Mouse (Mus musculus): ENCODE measurements around the gene Aqp12.
A peak's percentile ranks its signal among the peaks of the same experiment; 100 is the strongest.

Gene Aqp12

DNA sequence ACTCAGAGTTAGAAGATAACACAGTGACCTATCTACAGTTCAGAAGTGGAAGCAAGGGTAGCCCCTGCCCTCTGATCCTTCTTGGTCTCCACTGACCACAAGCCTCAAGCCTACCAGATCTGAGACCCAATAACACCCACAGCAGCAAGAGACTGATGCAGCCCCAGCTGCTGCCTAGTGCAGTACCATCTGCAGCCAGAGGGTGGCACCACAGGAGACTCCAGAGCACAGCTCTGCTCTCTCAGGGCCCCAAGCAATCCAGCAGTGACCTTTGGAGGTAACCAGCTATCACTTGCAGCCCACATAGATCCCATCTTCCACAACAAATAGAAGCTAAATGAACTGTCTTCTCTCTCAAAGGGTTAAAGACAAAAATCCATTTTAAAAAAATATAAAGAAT lies 8.3 kb downstream of the Aqp12 start:
- DNase-seq (ENCODE audit: low read depth, low spot score): peak; percentile 72

DNA sequence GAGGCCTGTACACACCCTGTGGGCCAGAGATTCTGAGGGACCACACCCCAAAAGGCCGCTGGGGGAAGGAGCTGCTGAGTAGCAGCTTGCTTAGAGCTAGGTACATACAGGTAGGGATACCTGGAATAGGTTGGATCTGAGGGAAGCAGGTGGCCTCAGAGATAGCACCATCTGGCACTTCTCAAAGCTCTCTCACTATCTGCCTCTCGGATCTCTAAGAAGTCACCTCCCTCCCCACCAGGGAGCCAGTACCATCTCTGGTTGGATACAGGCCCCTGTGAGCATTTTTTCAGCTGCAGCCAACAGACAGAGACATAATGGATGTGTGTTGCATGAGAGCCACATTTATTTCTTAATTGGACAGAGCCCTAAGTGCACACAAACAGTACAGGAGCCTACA lies 9.0 kb downstream of the Aqp12 start:
- no peak for DNase-seq (ENCODE audit: low read depth, low spot score)

DNA sequence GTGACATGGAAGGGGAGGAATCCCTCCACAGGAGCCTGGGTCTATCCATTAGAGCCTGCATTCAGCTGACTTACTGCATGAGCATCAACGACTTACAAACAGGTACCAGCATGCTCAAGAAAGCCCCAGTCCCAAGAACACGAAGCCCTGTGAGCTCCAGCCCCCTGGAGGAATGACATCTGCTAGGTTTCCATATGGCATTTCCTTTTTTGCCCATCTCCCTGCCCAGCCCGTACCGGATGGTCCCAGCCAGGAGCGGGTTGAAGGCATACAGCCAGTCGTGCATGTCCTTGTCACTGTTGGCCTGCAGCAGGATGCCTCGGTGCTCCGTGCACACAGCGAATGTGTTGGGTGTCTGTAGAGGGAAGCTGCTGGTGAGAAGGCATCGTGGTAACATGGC lies 12.6 kb downstream of the Aqp12 start:
- DNase-seq (ENCODE audit: low read depth, low spot score): no peak

DNA sequence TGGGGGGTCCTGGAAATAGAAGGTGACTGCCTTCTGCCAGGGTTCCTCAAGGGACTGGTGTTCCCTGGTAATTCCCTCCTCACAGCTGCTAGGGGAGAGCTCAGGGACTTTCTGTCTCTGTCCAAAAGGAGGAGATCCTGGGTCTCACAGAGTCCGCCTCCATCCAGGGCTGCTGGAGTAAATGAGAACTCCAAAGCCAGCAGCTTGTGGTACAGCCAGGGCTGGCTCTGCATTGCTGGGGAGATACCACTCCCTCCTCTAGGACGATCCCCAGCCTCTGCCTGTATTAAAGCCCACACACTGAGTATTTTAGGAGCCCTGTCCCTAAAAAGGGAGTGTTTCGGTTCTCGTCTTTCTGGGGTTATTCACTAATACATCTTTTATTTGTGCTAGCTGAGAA lies 14.5 kb downstream of the Aqp12 start:
- DNase-seq (ENCODE audit: low read depth, low spot score): no peak

DNA sequence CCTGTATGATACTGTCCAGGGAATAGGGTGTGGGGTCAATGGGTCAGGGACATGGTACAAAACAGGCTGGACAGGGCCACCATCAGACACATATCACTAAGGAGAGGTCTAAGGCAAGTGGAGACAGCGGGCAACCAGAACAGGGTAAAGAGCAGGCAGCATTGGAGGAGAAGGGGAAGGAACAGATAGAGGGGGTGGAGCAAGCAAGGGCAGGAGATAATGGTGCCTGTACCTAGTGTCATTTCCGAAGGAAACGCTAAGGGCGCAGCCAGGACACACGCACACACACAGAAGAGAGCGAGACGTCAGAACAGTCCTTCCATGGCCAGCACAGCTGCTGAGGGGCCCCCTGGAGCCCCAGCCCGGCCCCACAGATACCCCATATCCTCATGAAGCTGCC lies 20.5 kb downstream of the Aqp12 start:
- no peak for DNase-seq (ENCODE audit: low read depth, low spot score)

DNA sequence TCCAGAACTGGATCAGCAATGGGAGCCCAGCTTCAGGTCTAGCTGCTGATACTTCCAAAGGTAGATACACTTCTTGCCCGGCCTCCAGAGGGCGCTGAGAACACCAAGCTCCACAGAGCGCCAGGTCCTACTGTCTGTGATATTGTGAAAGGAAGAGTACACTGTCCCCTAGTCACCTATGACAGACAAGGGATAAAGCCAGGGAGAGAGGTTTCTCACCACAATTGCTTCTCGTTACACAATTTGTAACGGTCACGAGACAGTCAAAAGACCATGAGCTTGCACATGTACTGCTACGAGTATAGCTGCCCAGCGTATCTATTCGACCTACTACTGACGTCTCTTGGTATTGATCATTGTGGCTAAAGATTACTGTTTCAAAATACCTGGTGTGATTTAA lies 23.3 kb downstream of the Aqp12 start:
- DNase-seq (ENCODE audit: low read depth, low spot score): no peak

DNA sequence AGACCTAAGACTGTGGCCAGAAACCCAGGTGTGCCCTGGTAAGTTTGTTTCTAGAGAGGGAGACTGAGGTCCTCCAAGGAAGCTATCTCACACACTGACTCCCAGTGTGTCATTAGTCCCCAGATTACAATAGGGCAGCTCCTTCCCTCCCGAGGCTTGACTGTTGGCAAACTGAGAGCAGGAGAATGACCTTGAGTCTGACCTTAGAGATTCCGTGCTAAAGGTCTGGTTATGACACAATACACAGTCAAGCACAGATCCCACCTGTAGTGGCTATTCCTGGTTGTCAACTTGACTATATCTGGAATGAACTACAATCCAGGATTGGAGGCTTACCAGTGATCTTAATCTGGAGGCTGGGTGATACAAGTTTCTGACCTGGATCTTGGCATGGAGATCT lies 23.9 kb downstream of the Aqp12 start:
- no peak for DNase-seq (ENCODE audit: low read depth, low spot score)

DNA sequence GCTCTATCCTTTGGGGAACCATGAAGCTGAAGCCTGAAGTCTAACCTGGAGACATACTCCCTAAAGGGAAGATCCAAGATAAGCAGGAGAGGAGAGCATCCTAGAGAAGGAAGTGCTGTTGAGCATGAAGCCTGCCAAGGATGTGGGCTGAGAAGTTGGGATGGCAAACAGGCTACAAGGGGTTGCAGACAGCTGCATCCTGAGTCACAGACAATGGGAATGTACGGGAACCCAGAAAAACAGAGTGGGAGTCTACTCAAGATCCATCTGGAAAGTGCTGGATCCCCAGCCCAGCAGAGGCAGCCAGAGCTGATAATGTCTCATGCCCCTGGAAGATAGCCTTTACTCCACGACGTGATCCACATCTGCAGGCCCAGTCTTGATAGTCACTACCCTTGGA lies 25.1 kb downstream of the Aqp12 start:
- DNase-seq (ENCODE audit: low read depth, low spot score): no peak

DNA sequence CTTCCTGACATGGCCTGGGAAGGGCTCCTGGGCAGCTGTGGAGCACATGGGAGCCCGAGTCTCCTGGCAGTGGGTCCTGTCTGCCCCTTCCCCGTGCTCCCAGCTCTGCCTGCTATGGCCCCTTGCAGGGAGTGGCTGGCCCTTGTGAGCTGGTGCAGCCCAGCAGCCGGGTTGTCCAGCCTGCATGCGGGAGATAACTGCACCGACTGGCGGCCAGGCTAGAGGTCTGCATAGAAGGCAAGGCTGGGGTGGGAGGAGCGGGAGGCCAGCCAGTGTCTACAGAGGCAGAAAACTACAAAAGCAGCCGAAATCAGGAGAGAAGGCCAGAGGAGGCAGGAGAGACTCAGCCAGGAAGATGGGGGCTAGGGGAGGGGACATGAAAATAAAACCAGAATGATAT lies 27.9 kb downstream of the Aqp12 start:
- no peak for DNase-seq (ENCODE audit: low read depth, low spot score)

DNA sequence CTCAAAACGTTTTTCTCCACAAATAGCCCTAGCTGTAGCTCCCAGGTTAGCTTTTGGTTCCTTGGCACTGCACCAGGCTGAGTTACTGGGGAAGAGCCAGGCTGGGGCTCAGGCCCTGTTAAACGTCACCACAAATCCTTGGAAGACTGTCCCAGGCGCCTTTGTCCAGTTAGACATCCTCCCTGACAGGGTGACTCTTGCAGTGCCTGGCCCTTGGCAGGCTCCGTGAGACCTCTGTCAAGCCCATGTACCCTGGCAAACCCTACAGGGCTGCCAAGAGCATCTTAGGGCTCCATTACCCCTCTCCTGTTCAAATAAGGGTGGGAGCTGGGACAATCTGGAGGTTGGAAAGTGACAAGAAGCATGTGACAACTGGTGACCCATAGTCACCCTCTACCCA lies 29.8 kb downstream of the Aqp12 start:
- DNase-seq (ENCODE audit: low read depth, low spot score): no peak

DNA sequence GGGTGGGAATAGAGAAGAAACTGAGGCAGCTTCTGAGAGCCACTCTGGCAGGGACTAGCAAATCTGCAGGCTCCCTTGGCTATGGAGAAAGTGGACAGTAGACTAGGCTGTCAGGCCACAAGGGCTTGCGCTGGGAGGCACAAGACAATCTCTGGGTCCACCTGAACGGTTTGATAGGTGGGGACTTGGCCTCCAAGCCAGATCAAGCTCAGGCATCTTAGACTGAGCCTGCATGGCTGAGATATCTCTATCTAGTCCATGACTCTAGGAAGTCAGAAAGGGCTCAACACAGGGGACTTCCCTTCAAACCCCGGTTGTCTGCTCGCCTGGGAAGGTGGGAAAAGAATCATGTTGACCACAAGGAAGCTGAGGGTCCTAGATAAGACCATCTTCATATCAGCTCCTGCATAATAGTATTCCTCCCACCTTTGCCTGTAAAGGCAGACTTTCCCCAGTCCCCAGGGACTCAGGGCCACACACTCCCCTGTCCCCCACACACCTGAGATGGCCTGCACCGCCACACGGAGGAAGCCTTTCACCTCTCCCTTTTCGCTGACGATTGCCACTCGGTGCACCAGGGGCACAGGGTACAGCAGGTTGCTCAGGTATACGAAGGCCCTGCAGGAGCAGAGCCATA lies 40.1 kb downstream of the Aqp12 start:
- no peak for DNase-seq (ENCODE audit: low read depth, low spot score)

DNA sequence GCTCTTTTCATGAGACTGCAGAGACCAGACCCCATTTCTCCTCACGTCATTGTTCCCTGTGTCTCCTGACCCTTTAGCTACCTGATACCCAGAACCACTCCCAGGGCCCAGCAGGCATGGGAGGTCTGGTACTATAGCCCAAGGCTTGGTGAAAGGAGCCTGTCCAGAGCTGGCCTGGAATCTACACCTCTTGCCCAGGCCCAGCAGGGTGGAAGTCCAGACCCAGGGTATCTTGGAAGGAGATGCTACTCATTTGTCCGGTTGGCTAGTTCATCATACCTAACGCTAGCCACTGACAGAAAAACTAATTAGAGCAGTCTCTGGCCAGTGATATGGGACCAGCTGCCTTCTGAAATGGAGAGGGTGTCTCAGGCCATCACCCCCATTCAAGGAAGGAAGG lies 43.9 kb downstream of the Aqp12 start:
- DNase-seq (ENCODE audit: low read depth, low spot score): no peak

DNA sequence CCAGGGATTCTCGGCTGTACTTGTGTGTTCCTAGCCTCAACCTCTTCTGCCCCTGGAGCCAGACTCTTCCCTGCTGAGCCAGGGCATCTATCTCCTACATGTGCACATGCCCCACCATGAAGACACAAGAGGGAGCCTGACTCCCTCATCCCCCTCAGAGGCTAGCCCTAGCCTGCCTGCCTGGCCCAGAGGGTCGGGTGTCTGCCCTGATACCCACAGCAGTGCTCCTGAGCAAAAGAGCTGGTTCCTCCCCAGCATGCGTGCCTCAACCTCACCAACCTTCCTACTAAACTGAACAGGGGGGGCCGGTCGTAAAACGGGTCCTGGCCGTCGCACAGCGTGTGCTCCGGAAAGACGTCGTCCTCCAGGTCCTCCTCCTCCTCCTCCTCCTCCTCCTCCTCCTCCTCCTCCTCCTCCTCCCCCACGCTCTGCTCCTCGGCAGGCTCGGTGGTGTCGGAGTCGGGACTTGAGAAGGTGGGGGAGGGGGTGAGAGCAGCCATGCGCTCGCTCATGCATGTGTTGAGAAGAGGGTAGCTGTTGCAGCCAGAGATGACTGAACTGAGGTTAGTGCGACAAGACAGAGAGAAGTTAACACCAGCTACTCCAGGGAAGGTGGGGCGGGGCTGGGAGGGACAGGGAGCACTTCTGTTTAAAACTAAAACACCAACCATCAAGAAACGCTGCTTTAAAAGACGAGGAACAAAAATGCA lies 45.1 kb downstream of the Aqp12 start:
- DNase-seq (ENCODE audit: low read depth, low spot score): peak; percentile 1
